Mouse (Mus musculus): ENCODE measurements around the gene Tnxb.

- TF ChIP-seq CTCF (IDR thresholded peaks at IDR 0.05; ENCODE audit: control insufficient read depth, insufficient read depth, insufficient replicate concordance, low read depth, low read length), result peak; percentile 18; the same call in 1 of the 2 replicates
- no peak for TF ChIP-seq POLR2A (IDR thresholded peaks at IDR 0.05; ENCODE audit: control insufficient read depth, low read depth, low read length)
Observed at GRCm38 (mm10) chr17:34626773-34627092, 43.6 kb upstream of the Tnxb start.

All from testis, adult 2 months (tissue).